Mouse (Mus musculus) gastrocnemius, postnatal 4 days (tissue): ENCODE data around the gene Lpp. TPM values are rescaled to one million over a fixed set of nuclear protein-coding genes. Genes with fewer than 3 reads are reported as not detected.

Experiments
- DNase-seq, 2 experiments: peaks; one replicate each; pipeline ENCODE4 v3.0.0; 2021 to 2022; ENCODE audit warnings: low spot score in 2 of 2, mixed read lengths in 2 of 2
- total RNA-seq, 2 experiments: library from RNA; stranded (reverse); gene quantifications; 2 replicates each; pipeline ENCODE4 v1.2.3; 2021

The Lpp gene
- total RNA-seq, 2 experiments from 2014 or later = 46.7 to 52.2 TPM

DNA sequence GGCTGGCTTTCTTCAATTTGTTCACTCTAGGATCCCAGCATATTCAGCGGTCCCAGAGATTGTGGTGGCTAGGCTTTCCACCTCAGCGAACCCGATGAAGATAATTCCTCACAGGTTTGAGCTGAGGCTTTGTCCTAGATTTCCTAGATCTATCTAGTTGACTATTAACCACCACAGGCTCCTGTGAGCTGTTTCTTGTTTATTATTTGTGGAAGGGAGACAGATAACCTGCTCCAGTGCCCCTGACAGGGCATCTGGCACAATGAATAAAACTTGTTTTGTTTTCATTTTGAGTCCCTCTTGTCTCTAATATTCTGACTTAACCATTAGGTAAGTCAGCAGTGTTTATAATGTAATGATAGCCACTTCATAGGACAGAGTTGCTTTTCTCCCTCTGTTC is 5.6 kb downstream of the Lpp start:
- no peak for DNase-seq

GRCm38 (mm10) chr16:24399524-24399923 is 6.2 kb downstream of the Lpp start:
- no peak for DNase-seq

GRCm38 (mm10) chr16:24400776-24401175 is 7.5 kb downstream of the Lpp start:
- DNase-seq = no peak

- DNase-seq = no peak
Measured at GRCm38 (mm10) chr16:24402801-24403200, 9.5 kb downstream of the Lpp start.

DNA sequence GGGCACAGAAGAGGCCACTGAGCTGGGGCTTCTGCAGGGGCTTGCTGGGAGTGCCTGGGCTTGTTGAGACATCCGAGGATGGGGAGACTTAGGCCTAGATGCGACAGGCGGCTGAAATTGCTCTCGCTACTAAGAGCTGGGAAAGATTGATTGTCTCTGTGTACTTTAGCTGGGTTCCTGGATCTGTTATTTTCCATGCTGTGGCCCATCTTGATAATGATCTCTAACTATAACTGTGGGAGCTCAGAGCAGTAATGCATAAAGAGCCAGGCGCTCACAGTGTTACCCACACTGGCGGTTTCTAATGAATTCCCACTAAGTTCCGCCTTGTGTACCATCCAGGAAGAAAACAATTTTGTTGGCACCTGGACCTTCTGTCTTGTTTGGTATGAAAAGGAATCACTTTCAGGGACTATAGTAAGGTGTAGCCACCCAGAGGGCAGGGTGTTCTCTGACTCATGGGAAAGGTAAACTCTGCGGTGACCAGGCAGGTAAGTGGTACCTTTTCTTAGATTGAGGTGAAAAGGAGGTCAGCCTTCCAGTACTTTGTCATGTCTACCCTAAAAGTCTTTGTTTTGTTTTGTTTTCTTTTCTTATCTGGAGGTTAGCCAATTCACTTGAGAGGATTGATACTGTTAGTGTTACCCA is 10.6 kb downstream of the Lpp start:
- DNase-seq = no peak

- DNase-seq = no peak
Measured at GRCm38 (mm10) chr16:24406521-24406920, 13.2 kb downstream of the Lpp start.

GRCm38 (mm10) chr16:24411281-24411680 is 18.0 kb downstream of the Lpp start:
- DNase-seq = no peak

GRCm38 (mm10) chr16:24412193-24412592 is 18.9 kb downstream of the Lpp start:
- DNase-seq = no peak

DNA sequence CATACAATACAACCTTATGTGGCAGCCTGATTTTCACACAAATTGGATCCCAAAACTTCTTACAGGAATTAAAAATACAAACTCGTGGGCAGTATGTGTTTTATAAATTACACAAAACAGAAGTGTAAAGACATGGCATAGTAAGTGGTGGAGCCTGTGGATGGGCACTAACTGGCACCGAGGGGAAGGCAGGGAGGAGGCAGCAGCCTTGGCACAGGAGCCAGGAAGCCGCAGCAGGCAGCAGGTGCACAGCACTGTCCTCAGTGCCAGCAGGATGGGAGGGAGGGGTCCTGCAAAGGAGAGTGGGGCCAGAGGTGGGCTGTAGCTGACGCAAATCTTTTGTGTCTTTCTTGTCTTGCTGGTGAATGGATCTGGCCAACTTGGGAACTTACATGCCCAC is 19.8 kb downstream of the Lpp start:
- no peak for DNase-seq

GRCm38 (mm10) chr16:24418022-24418421 is 24.7 kb downstream of the Lpp start:
- DNase-seq = no peak

GRCm38 (mm10) chr16:24420603-24421120 is 27.4 kb downstream of the Lpp start:
- DNase-seq = no peak

DNA sequence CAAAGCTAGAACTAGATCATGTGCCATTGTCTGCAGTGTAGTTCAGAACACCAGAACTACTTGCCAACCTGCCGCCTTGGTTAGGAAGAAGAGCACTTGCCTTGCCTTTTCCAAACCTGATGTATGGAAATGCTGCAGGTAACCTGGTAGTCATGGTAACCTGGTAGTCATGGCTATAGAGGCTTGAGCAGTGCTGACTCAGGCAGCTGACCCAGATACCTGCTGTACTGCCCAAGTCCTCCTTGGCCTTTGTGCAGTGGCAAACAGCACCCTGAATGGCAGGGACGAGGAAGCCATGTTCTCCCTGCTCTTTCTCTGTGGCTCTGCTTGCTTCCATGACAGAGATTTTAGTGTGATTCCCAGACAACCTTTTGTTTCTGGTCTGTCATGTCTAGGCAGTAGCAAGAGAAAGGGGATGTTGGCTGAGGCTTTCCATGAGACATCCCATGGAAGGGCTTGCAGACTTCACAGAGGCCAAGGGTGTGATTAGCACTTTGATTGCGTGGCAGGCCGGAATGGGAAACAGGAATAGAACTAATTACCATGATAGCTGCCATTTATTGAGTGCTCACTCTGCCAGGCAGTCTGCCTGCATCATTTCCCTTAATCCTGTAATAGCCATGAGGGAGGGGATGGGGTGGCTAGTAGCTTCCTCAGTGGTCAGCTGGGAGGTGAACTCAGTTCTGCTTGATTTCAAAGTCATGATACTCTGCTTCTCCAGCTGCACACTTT is 28.5 kb downstream of the Lpp start:
- DNase-seq = no peak

- no peak for DNase-seq
Measured at GRCm38 (mm10) chr16:24423196-24423595, 29.9 kb downstream of the Lpp start.

GRCm38 (mm10) chr16:24423751-24424150 is 30.4 kb downstream of the Lpp start:
- no peak for DNase-seq

DNA sequence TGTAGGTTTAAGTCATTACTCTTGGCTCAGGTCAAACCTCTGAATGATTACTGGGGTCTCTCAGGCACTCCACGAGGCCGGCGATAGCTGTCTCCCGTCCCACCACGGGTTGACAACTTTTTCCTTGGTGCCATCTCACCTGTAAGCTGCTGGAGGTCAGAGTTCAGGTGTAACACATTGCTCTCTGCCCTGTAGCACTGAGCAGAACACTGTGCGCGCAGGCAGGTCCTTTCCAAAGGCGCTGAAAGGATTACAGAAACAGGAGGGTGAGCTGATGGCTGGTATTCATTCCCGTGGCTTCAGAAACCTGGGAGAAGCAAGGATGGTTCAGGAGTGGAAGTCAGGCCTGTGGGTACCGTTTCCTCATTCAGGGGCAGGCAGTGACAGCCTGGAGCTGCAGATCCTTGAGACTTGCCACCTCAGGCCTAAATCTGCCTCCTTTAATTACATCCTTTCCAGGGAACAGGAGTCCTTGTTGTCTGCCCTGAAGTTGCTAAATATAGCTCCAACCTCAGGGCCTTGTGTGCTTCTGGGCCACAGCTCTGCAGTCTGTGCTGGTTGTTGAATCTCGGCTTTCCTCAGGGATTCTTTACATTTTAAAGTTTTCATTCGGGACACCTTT is 31.2 kb downstream of the Lpp start:
- no peak for DNase-seq

GRCm38 (mm10) chr16:24425816-24426215 is 32.5 kb downstream of the Lpp start:
- DNase-seq = no peak

DNA sequence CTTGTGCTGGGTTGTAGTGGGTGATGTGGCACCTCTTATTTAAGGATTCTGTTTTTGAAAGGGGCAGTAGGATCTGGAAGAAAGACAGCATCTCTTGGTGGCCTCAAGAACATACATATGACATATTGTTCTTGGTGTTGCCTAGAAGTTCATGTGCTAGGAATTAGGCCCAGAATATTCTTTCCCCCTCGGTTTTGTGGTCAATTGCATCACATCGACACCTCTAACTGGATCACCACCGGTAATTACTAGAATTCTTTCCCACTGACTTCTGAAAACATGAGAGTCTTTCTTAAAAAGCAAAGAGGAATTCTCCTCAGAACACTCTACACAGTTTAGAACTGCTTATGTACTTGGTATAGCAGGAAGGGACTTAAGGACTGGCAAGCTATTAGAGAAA is 34.3 kb downstream of the Lpp start:
- no peak for DNase-seq

GRCm38 (mm10) chr16:24428055-24428454 is 34.7 kb downstream of the Lpp start:
- DNase-seq = no peak

DNA sequence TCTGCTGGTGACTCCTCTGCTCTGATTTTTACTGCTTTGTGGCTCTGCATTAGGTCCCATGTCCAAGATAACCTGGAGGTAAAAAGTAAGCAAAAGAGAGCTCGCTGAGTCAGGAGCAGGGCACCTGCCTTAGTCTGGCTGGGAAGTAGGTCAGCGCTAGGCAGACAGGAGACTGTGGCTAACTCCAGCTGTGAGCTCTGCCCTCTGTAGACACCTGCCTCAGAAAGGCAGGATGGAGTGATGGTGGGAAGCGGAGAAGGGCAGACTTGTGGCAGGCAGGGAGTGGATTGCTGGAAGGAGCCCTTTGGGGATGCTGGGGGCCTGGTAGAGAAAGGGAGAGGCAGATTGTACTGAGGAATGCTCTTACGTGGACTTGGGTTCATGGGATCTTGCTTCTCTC is 35.4 kb downstream of the Lpp start:
- DNase-seq = no peak

DNA sequence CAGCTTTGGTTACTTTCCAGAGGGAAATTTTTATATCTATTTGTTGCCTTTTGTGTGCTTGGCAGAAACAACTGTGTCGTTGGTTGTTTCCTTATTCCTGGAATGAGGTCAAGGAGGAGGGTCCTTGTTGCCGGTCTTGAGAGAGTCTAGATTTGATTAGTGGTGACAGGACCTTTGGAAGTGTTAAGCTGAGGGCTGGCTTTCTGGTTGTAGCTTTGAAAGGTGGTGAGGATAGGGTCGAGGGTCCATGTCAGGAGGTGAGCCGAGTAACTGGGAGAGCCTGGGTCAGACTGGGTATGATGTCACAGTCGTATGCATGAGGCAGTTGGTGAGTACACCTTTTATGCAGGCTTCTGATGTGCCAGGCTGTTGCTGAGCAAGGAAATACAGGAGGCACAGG is 36.4 kb downstream of the Lpp start:
- DNase-seq = no peak

DNA sequence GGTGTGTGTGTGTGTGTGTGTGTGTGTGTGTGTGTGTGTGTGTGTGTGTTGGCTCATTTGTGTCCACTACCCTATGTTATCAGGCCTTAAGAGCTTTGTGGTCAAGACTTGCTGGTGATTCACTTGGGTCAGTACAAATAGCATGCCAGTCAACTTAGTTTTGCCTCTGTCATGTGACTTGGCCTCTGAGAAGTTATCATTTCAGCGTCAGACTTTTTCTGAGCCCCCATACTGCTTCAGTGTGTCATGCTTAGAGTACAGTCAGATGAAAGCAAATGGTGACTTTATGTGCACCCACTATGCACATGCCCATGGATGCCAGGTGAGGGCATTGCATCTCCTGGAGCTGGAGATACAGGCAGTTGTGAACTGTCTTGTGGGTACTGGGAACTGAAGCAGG is 38.5 kb downstream of the Lpp start:
- no peak for DNase-seq

- DNase-seq = no peak
Measured at GRCm38 (mm10) chr16:24433563-24433962, 40.3 kb downstream of the Lpp start.
